Mouse (Mus musculus): ENCODE results near the gene Scn3a.

GRCm38 (mm10) chr2:65551736-65552135, 15.7 kb downstream of the Scn3a start:
- TF ChIP-seq POLR2A (IDR thresholded peaks at IDR 0.05; ENCODE audit: control insufficient read depth in 1 of 2, insufficient read depth in 1 of 2, low read depth in 1 of 2, low read length in 2 of 2, poor library complexity in 1 of 2) = no peak
- no peak for TF ChIP-seq CTCF (IDR thresholded peaks at IDR 0.05 in 2 of 3, conservative IDR thresholded peaks at IDR 0.05 in 1 of 3; ENCODE audit: control insufficient read depth in 1 of 3, insufficient read depth in 1 of 3, low read depth in 2 of 3, low read length in 3 of 3, poor library complexity in 1 of 3, severe bottlenecking in 1 of 3)
- TF ChIP-seq MAX (IDR thresholded peaks at IDR 0.05; ENCODE audit: low read length) = no peak
- no peak for TF ChIP-seq USF1 (IDR thresholded peaks at IDR 0.05; ENCODE audit: low read depth, low read length)
- no peak for TF ChIP-seq HCFC1 (IDR thresholded peaks at IDR 0.05; ENCODE audit: low read depth, low read length)
- no peak for TF ChIP-seq MYC (IDR thresholded peaks at IDR 0.05; ENCODE audit: low read depth, low read length)
